Mouse (Mus musculus) activated CD4-positive, CD25-positive, alpha-beta regulatory T cell, adult 4 months (primary cell): ENCODE results near the gene Shisa5. TPM values are rescaled to one million over a fixed set of nuclear protein-coding genes. Genes with fewer than 3 reads are reported as not detected.
A peak's percentile ranks its signal among the peaks of the same experiment; 100 is the strongest.

ENCODE experiments used
- ATAC-seq: one replicate; pipeline ENCODE4 v1.8.0; 2017
- polyA plus RNA-seq, 2 experiments: library from polyadenylated mRNA; unstranded; fragments of 100-300 nt; shearing (Covaris generic); gene quantifications; one replicate each; pipeline ENCODE4 v1.2.1; 2017

The Shisa5 gene
- polyA plus RNA-seq, result 1,000 to 10,000 TPM; 2,345 to 2,363 TPM

DNA sequence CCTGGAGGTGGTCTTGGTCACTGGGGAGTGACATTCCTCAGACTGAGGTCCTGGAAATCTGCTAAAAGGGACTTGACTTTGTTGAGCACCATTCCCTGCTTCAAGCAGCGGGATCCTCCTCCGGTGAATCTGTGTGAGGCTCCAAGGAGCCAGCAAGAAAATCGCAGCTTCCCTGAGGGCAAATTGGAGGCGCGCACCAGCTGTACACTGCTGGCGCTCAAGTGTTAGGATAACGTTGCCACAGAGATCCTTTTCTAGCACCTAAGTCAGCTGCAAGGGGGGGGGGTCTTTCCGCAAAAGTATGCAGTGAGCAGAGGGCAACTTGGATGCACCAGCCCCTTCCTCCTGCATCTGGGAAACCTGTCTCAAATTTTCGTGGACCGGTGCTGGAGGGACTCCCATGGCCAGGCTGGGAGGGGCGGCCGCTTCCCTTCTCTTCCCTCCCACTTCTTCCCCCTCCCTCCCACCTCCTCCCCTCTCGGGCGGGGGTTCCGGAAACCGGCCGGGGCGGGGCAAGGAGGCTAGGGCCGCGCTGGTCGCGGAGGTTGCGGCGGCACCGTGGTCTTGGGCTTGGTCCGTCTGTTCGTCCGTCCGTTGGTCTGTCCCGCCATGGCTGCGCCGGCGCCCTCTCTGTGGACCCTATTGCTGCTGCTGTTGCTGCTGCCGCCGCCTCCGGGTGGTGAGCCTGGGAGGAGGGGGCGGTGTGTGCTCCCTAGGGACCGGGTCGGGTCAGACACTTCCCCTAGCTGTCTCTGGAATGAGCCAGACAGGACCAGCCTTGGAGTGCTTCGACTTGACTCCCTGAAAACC lies at the start of gene Shisa5:
TSS of gene Shisa5 (plus strand) at position 480 of the 810 bp plus-strand sequence.
- peak; percentile 85 for ATAC-seq

DNA sequence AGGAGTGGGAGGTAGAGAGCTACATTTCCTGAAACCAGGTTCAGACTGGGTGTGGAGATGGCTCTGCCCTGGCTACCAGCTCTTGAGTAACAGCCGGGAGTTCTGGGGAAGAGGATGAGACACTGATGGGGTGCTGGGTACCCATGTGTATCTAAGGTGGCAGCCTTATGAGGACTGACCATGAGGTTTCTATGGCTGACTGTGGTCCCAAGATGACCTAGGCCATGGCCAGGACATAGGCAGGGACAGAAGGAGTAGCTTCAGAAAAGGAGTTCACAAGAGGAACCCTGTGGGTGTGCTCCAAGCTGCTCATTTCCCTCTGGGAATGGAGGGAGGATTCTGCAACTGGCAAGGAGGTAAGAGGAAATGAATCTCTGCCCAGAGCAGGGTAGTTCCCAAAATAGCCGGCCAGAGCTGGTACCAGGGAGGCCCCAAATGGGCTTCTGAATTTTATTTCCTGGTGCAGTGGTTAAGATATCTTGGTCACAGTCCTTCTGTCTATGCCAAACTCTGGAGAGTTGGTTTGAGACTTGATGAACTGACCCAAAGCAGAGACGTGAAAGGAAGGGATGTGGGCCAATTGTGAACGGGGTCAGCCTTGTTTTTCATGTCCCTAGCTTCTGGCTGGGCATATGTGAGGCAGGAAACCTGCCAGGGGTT lies 48.4 kb upstream of the Shisa5 start:
- ATAC-seq, result no peak

- no peak for ATAC-seq
These were observed 47.9 kb upstream of the Shisa5 start for GRCm38 (mm10) chr9:108990462-108990820.

GRCm38 (mm10) chr9:108991428-108992084 lies 46.8 kb upstream of the Shisa5 start, which contains the start of gene Pfkfb4:
TSS of gene Pfkfb4 (plus strand) at chr9:108991778.
- ATAC-seq, result peak; percentile 96

- no peak for ATAC-seq
These were observed 46.3 kb upstream of the Shisa5 start for GRCm38 (mm10) chr9:108992085-108992469.

- no peak for ATAC-seq
These were observed 45.6 kb upstream of the Shisa5 start for GRCm38 (mm10) chr9:108992620-108993361.

DNA sequence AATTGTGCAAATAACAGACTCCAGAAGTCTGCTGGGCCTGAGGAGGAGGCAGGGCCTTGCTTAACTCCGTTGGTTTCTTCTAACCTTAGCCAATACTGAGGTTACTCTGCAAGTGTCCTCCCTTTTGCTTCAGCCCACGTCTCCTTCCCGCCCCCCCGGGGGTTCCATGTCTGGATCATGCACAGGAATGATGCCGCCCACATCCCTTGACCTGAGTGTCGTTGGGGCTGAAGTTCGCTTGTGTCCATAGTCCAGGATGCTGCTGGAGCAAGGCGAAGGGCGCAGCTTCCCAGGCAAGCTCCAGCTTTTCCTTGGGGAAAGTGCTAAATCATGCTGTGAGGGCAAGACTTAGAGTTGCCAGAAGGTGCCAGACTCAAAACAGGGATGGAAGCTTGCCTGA lies 42.0 kb upstream of the Shisa5 start:
- ATAC-seq, result no peak

DNA sequence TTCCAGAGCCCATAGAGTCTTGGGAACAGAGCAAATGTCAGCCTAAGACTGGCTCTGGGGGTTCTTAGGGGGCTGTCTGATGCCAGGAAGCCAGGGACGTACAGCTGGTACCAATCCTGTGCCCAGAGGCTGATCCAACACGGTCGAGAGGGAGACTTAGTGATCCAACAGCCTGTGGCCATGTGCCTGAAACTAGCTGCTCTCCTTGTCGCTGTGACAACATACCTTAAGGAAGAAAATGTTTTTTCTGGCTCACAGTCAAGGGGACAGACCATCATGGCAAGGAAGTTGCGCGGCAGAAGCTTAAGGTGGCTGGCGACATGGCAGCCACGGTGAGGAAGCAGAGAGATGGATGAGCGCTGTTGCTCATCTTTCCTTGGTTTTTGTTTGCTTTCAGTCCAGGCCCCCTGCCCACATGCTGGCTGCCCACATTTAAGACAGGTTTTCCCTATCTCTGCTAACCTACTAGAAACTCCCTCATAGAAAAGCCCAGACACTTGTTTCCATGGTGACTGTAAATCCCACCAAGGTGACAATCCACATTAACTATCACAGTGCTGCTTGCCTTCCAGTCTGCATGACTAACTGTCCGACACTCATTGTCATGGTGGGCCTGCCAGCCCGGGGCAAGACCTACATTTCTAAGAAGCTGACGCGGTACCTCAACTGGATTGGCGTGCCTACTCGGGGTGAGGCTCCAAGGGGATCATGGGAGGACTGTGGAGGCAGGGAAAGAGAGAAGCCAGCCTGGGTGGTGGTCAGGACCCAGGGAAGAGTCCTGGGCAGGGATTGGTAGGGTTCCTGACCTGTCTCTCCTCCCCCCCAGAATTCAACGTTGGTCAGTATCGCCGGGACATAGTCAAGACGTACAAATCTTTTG lies 39.8 kb upstream of the Shisa5 start:
- ATAC-seq, result no peak

GRCm38 (mm10) chr9:108999167-108999526 lies 39.2 kb upstream of the Shisa5 start:
- no peak for ATAC-seq

DNA sequence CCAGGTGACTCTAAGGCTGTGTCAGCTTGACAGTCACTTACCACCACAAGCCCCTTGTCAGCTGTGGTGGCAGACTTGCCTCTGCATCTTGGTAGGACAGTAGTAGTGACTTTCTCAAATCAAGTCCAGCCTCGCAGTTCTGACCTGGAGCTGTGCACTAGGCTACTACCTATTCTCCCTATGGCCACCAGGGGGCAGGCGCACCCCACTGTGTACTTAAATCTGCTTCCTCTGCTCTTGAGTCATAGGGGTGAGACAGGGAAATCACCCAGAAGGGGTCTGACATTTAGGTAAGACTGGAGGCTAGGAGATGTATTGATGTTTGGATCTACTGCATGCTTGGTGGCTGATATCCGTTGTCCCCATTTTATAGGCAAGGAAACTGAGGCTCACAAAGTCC lies 37.6 kb upstream of the Shisa5 start:
- ATAC-seq, result peak; percentile 79

DNA sequence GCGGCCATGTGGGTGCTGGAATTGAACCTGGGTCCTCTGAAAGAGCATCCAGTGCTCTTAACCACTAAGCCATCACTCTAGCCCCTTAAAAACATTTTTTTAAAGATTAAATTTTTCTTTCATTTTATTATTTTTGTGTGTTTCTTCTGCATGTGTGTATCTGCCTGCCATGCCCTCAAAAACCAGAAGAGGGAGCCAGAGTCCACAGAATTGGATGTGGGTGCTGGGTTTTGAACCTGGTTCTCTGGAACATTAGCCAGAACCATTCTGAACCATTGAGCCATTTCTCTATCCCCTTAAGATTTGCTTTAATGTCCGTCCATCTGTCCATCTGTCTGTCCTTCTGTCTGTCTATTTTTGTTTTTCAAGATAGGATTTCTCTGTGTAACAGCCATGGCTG lies 35.2 kb upstream of the Shisa5 start:
- no peak for ATAC-seq

GRCm38 (mm10) chr9:109007025-109007780 lies 31.2 kb upstream of the Shisa5 start:
- no peak for ATAC-seq

DNA sequence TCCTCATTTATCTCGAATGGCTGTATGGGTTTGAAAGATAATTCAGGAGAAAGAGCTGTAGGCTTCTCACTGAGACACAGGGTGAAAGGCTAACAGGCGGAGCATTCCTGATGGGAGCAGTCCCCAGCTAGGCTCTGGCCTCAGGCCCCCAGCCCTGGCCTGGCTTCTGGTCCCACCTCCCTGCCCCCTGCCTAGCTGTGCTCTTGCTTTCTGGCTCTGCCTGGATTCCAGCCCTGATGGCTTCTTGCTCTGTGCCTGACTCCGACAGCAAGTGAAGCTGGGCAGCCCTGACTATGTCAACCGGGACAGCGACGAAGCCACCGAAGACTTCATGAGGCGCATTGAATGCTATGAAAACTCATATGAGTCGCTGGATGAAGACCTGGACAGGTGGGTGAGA lies 30.3 kb upstream of the Shisa5 start:
- no peak for ATAC-seq

DNA sequence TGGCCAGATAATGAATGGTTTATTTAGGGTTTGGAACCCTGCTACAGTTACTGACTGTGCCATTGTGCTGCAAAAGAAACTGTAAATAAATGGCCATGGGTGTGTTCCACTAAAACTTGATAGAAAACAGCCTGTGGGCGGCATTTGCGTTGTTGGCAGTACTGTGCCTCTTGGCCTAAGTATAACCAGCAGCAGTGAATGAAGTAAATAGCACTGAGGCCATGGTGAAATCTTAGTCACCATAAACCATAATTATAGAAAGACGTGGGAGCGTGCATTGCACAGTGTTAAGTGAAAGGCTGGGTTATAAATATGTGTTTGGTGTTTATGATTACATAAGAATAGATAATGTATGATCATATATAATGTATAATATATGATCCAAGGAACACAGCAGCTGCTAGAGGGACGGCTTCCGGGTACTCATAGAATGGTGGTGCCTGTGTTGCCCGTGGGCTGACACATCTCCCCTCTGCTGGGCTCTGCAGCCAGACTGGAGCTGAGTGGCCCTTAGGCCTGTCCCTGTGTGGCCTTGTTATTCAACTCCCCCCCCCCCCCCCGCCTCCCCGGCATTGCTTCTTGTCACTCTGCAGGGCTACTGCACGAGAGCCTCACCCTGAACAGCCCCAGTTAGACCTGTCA lies 29.2 kb upstream of the Shisa5 start:
- no peak for ATAC-seq

DNA sequence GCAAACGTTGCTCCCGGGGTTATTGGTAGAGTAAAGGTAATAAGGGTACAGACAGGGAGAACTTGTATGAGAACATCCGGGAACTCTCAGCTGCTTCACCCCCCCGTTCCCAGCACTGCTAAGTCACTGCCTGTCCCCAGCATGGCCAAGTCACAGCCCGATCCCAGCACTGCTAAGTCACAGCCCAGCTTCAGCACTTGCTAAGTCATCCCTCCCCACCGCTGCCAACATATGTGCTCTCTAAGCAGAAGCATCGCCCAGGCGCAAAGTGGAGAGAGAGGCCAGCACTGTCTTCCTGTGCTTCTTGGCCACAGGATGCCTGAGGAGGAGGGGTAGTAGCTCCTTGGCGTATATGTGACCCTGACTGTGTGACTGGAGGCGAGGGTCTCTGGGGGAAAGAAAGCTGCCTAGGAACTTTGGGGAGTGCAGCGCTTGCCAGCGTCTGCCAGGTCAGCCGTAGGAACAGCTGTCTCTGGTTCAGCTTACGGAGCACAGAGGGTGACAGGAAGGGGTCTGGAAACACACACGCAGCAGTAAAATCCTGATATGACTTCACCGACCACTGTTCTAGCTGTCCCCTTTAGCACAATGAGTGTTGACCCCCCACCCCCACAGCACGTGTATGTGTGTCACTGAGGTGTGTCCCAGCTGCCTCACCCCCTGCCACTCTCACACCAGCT lies 28.6 kb upstream of the Shisa5 start:
- no peak for ATAC-seq

- no peak for ATAC-seq
These were observed 28.1 kb upstream of the Shisa5 start for GRCm38 (mm10) chr9:109010316-109010690.

- no peak for ATAC-seq
These were observed 23.0 kb upstream of the Shisa5 start for GRCm38 (mm10) chr9:109015397-109015796.

- no peak for ATAC-seq
These were observed 21.3 kb upstream of the Shisa5 start for GRCm38 (mm10) chr9:109016973-109017604.

GRCm38 (mm10) chr9:109021428-109021827 lies 16.9 kb upstream of the Shisa5 start:
- no peak for ATAC-seq
